Mouse (Mus musculus): ENCODE data around the gene Dcun1d5.

DNA sequence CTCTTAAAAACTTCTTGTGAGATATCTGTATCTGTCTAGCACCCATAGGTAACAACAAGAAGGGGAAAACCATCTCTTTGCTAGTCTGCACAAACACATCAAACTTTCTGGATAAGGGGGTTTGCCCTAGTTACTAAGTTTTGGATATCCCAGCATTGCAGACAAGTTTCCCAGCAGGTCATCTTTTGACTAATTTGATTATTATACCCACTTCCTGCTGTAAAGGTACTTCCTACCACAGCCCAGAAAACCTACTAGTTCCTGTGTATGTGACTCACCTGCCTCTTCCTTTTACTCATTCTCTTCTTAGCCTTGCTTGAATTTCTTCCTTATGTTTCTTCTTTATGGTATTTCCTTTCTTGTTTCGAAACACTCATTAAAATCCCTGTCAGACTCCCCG lies 55.6 kb downstream of the Dcun1d5 start:
- TF ChIP-seq POLR2A (IDR thresholded peaks at IDR 0.05; ENCODE audit: borderline replicate concordance, insufficient read depth, low read length) (no peak), CTCF (IDR thresholded peaks at IDR 0.05; ENCODE audit: borderline replicate concordance, insufficient read depth, low read depth, low read length) (no peak)
